Mouse (Mus musculus): Measurements from ENCODE around the gene Kiss1. TPM values are rescaled to one million over a fixed set of nuclear protein-coding genes. Genes with fewer than 3 reads are reported as not detected.

Gene Kiss1
- not detected for polyA plus RNA-seq (2017; shearing (Covaris generic))

GRCm38 (mm10) chr1:133321267-133321925 is at the start of gene Kiss1:
TSS of gene Kiss1 (plus strand) at chr1:133321875.

GRCm38 (mm10) chr1:133309652-133310267 is 11.9 kb upstream of the Kiss1 start, which contains the start of gene Golt1a:
TSS of gene Golt1a (plus strand) at chr1:133309800.

GRCm38 (mm10) chr1:133350210-133350609 is 28.5 kb downstream of the Kiss1 start, which contains the start of gene Ren1:
TSS of gene Ren1 (plus strand) at chr1:133350510.

GRCm38 (mm10) chr1:133363276-133364021 is 41.8 kb downstream of the Kiss1 start, which contains the start of gene Etnk2:
TSS of gene Etnk2 (plus strand) at chr1:133363572.

Other genes with a start within 250 kb of the Kiss1 start
- 41.6 TPM for gene Ppp1r15b, start 190.7 kb upstream of the Kiss1 start, polyA plus RNA-seq (2017; shearing (Covaris generic))
- gene Plekha6, start 157.7 kb upstream of the Kiss1 start, polyA plus RNA-seq (2017; shearing (Covaris generic)), result 0.31 TPM
- gene Golt1a, start 12.1 kb upstream of the Kiss1 start, polyA plus RNA-seq (2017; shearing (Covaris generic)), result not detected
- gene Ren1, start 28.6 kb downstream of the Kiss1 start, polyA plus RNA-seq (2017; shearing (Covaris generic)), result not detected
- not detected for gene Etnk2, start 41.7 kb downstream of the Kiss1 start, polyA plus RNA-seq (2017; shearing (Covaris generic))
- gene Sox13, start 102.5 kb downstream of the Kiss1 start, polyA plus RNA-seq (2017; shearing (Covaris generic)), result not detected

Data from CD4-positive, CD25-positive, alpha-beta regulatory T cell, adult 9 weeks (primary cell).